Mouse (Mus musculus) MN1 (cell line): ENCODE results near the gene Usb1.

Experiments
- DNase-seq: peaks from one replicate; pipeline ENCODE4 v3.0.0-alpha.2; 2016; ENCODE audit warnings: low spot score

Usb1 gene

DNA sequence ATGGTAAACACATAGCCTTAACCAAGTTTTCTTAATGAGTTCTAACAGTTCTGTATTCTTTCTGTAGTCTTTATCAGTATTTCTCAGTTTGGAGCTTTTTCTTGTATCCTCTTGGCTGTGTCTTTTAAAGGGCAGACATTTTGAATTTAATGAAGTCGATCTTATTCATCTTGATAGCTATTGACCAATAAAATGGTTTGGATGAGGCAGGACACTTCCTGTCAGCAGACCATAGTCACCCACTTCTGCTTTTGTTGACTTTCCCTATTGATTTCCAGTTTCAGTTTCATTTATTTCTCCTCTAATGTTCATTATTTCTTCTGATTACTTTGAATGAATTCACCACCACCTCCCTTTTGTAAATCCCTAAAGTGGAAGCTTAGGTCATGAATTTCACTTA, 3.6 kb downstream of the Usb1 start:
- no peak for DNase-seq

DNA sequence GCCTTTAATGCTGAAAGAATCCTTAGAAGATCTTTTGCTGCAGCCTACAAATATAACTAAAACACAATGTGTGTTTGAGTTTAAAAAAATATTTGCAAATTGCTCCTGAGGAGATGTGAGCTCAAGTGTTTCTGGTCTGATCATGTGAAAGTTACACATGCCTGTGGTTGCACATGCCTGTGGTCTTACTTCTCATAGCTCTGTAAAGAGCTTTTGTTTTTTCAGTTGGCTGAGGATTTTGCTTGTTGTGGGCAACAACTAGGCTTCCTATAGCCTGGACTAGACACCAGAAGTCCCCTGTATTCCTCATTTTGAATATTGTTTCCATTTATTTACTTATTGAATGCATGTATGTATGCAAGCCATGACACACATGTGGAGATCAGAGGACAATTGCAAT, 4.3 kb downstream of the Usb1 start:
- no peak for DNase-seq

DNA sequence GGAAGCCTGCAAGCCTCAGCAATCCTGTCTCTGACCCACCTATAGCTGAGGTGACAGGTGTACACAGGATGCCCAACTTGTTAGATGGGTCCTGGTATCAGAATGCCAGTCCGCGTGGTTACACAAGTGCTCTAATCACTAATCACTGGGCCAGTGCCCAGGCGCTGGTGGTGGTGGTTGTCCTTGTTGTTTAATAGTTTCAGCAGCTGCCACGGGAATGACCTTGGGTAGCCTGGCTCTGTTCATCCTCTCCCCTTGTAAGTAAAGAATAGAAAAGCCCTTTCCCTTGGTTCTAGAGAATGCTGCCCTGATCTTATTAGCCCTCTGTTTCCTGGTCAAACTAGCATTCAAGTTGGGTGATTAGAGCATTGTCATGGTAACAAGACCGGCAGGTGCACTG, 9.6 kb downstream of the Usb1 start:
- DNase-seq, result no peak

DNA sequence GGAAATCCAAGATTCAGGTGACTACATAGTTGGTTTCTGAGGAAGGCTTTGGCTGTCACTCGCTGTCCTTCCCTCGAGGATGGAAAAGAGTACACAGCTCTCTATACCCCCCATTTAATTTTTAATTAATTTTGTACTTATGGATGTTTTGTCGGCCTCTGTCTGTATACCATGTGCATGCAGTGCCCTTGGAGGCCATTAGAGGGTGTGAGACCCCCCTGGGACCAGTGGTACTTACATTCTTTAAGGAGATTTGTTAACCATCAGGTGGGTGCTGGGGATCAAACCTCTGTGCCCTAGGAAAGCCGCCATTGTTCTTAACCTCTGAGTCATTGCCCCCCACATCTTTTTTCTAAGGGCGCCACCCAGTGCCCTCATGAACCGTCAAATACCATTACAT, 12.6 kb downstream of the Usb1 start:
- no peak for DNase-seq

DNA sequence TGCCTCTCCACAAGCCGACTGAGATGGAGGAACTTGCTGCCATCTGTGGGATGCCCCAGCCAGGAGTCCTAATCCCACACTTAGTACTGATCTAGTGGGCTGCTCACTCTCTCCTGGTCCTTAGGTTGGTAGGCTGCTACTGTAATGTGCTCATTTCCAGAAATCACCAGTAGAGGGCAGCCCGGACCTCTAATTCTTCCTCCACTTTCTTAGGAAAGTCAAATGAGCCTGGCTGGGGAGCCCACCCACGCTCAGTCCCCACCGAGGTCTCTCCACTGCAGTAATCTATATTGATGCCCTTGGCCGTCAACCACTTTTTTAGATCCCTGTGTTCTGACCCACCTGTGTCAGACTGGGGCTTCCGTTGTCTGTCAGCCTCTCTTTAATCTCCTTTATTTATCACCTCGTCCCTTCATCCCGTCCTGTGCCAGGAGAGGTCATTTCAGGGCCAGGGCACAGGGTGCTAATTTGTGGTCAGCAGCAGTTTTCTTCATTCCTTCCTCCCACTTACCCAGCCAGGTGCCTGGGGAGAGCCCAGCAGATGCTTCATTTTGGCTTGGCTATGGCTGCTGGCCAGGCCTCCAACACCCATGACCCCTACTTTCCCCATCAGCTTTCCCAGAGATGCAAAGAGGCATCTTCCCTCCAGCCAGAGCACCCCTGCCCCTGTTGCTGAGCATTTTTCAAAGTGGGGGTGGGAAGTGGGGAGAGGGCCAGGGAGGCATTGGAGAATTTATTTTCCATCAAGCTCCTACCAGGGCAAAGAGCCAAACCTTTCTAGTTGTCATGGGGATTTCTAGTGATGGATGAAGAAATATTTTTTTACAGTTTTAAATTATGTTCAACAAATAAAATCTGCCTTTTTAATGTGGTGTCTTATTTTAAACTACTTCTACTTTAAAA, 14.8 kb downstream of the Usb1 start:
- peak; percentile 82 for DNase-seq

DNA sequence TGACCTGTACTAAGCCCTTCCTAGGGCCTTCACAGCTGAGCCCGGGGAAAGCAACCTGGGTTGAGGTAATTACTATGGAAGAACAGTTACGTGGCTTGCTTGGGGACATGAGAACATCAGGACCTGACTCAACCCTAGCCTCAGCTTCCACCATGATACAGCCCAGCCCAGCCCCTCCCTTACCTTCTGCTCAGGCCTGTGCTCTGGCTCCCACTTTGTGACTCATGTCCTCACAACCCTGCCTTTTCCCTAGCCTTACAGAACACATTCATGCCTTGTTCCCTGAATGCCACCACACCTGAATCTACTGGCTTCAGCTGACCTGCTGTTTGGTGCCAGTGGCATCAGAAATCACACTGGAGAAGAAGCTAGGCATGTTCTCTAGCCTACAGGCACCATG, 16.3 kb downstream of the Usb1 start:
- DNase-seq, result no peak

DNA sequence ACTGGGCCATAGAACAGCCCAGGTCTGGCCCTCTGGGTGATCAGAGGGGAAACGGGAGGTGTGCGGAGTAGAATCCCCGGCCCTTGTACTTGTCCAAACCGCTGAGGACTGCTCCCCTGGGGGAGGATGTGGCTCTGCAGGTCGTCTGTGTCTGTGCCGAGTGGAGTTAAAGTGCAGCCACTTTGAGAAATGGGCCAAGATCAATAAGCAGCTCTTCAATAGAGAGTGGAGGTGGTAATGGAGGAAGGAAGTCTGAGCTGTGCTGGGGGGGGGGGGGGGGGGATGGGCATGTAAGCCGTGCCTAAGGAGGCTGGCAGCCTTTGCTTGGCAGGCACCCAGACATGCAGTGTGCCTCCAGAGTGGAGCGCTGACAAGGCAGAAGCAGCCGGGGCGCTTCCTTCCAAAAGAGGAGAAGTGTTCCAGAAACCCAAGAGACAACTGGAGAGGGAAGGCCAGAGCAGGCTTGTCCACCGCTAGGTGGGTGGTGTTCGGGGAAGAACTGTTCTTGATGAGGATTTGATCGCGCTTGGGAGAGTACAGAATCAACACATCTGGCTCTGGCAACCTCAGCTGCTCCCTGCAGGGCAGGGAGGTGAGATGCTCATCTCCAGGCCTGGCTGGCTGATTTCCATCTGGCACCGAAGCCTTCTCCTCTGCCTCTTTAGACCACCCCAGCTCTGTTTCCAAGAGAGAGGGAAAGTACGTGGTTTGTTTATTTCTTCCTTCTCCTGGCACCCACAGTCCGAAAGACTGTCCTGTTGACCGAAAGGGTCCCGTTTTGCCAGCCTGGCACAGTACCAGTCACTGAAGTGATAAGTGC, 16.9 kb downstream of the Usb1 start:
- peak; percentile 89 for DNase-seq

DNA sequence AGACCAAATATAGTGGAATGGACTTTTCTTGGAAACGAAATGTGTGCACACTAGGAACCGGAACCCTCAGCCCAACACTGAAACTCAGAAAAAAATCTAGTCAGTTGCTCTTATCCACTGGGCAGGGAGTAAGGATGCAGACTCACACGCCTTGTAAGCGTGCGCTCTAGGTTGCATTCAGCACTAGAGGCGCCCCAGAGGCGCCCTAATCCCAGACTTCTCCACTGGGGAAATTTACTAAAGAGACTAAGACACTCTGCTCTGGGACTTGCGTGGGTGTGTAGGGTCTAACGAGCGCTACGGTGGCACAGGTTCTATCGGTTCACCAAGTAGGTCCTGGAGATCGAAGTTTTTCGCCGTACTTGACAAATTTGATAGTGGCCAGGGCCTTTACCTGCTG, 19.4 kb downstream of the Usb1 start:
- peak; percentile 63 for DNase-seq

DNA sequence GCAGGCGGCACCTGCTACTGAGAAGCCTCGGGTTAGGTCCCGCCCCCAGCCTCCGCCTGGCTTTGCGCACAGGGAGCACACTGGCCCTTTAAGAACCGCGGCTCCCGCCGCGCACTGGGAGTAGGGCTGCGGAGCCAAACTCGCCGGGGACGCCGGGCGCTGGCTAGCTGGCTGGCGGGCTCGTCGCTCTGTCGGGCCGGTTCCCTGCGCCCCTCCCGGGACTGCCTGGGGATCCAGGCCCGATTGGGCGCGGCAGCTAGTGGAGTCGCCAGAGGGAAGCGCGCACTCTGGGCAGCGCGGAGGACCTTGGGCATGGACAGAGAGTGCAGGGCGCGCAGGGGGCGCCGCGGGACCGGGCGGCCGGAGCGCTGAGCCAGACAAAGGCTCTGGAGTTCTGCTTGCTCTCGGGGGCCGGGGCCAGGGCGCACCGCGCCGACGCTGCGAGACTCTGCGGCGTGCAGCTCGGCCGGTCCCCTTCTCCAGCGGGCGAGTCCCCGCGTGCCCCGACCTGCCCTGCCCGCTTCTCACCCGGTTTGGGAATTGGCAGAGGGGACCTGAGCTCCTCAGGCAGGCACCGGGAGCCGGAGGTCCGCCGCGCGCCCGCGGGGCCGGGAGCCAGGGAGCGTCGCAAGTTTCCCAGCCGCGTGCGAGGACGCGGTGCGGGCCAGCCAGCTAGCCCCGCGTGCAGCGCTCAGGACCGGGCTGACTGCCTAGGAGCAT, 20.2 kb downstream of the Usb1 start, which contains the start of gene Mmp15:
TSS of gene Mmp15 (plus strand) at position 118 of the 720 bp plus-strand sequence.
- DNase-seq, result peak; percentile 82

DNA sequence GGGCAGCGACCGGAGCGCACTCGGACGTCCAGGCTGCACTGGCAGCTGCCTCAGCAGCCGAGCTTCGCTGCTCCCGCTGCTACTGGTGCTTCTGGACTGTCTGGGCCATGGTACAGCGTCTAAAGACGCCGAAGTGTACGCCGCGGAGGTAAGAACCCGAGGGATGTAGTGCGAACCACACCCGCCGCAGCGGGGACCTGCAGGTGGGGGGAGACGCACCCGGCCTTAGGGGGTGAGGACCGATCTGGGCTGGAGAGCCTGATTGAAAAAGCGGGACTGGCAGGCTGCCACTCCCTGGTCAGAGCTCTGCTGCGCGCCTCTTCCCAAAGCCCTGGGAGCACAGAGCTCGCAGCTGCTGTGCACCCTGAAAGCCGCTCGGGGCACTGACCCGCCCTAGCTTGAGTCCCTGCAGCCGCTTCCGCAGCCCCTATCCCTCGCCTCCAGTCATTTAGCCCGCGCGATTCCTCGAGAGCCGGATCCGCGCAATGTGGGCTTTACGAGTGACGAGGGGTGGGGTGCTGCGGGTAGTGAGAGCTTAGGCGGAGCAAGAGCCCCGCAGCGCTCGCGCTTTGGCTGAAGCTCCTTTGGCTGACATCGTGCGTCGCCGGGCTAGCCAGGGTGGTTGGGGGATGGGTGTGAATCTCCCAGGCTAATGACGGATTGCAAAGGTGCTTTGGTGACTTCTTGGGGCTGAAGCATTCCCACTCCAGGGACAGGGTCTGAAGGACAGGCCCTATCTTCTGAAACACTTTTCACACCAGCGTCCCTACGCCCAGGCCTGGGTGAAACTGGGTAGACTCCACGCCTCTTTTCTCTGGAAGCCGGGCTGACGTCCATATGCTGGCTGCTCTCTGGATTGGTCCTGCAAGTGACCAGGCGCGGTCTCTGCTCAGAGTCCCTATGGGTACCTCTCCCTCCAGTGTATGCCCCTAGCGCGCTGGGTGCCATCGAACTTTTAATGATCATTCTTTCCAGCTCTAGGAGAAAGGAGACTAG, 21.1 kb downstream of the Usb1 start:
- DNase-seq, result peak; percentile 80

DNA sequence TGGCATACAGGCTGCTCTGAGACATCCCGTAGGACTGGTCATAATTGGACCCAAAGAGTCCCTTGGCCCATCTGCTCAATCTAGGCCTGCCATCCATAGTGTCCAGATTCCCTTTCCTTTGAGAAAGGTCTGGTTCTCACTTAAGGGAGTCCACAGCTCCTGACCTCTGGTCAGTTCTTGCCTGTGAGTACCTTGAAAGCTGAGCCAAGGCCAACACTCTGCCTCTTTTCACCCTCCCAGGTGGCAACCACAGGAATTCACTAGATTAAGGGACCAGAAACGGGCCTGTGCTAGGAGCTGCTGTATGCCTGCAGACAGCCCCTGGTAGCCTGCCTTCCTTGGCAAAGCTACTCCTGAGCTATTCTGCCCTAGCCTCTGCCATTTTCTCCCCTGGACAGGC, 22.5 kb downstream of the Usb1 start:
- DNase-seq, result no peak

DNA sequence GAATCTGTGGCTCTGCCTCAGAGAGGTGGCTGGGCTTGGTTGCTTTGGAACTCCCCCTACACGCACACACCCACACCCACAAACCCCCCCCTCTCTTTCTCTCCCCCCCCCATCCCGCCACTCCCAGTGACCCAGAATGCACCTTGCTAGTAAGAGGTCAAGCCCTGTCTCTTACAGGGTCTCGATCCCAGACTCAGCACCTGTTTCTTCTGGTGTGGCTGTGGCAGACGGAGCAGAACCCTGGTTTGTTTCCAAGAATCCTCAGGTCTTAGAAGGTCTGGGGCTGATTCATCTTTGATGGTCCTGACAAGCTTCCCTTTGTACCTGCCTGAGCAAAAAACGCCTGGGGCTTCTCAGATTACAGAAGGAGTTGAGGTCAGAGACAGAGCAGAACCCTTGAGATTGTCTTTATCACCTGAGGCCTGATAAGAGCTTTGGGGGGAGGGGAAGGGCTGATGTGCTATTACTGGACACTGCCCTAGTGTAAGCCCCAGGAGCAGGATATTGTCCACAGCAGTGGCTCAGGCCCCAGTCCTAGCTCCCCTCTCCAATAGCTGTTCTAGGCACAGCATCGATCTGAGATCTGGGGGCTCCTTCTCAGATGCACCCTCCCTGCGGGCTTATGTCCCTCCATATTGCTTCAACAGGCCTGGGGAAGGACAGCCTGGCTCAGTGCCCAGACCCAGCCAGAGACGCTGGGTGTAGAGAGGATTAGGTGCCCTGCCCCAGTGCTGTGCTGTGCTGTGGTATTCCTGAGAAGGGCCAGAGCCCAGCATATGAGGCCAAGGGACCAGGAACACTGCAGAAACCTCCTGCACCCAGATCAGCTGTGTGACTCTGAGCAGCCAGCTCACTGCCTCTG, 26.7 kb downstream of the Usb1 start:
- DNase-seq, result peak; percentile 49

DNA sequence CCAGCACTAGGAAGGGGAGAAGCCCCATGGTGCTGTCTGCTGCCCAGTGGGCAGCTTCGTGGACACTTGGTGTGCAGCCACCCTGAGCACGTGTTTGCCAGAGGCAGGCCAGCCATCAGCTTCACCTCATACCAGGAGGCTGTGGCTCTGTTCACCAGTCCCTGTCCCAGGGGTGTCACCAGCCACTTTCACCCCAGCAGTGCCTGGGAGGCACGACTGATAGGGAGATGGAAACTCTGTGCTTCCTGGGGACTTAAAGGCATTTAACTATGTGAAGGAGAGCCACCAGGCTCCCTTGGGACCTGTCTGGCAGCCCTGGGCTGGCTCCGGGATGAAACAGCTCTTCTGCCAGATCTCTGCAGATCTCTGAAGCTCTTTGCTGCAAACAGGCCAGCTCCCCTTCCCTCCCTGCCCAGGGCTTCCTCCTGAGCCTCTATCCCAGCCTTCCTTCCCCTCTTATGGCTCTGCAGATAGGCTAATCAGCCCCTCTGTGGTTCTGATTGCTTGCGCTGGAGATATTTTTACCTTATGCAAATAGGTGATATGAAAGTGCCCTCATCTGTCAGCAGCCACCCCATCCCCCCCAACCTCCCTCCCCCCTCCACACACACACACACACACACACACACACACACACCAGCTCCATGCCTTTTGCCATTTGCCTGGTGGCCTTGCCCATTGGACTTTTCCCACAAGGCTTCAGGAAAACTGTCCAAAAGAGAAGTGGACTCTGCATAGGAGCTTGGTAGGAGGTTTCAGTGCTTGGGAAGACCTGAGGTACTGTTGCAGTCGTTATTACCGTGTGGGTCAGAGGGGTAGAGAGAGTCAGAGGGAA, 28.3 kb downstream of the Usb1 start:
- DNase-seq, result peak; percentile 83

DNA sequence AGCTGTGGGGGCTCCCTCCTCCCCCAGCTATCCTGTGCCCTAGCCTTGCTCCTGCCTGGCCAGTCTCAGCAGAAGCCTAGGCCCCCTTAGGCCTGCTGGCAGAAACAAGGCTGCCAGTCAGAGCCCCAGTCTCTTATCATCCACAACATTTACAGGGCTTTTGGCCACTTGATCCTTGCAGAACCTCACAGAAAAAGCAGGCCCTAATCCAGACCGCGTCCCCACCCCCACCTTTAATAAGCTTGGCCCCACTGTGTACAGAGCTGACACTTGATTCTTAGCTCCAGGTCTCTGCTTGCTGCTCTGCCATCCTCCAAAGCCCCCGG, 28.9 kb downstream of the Usb1 start:
- no peak for DNase-seq

DNA sequence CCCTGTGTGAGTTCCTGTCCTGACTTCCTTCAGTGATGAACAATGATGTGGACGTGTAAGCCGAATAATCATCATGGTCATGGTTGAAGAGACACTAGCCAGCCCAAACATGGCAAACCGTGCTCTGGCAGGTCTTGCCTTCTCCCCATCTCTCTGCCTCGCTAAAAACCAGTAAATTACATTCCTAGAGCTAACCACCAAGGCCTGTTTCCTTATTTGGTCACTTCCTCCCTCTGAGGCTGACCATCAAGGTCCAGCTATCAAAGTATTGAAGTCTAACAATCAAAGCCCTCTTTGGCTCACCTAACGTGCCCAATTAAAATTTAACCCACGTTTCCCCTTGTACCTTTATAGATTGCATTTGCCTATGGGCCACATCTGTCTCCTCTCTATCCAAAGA, 30.2 kb downstream of the Usb1 start:
- DNase-seq, result no peak

DNA sequence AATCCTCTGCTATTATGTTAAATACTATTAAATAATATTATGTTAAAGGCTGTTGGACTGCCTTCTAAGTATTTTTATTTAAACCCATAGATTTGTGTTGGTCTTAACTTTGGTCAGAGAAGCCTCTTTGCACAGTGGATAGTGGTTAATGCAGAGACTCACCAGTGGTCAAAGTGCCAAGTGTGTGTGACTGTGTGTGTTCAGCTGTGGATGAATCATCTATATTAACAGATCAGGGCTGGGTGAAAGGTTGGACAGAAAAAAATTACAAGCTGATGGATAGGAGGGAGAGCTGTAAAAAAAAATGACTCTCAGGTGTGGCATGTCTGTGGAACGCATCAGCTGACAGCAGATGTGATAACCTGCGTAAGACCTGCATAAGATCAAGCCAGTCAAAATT, 31.8 kb downstream of the Usb1 start:
- DNase-seq, result no peak

DNA sequence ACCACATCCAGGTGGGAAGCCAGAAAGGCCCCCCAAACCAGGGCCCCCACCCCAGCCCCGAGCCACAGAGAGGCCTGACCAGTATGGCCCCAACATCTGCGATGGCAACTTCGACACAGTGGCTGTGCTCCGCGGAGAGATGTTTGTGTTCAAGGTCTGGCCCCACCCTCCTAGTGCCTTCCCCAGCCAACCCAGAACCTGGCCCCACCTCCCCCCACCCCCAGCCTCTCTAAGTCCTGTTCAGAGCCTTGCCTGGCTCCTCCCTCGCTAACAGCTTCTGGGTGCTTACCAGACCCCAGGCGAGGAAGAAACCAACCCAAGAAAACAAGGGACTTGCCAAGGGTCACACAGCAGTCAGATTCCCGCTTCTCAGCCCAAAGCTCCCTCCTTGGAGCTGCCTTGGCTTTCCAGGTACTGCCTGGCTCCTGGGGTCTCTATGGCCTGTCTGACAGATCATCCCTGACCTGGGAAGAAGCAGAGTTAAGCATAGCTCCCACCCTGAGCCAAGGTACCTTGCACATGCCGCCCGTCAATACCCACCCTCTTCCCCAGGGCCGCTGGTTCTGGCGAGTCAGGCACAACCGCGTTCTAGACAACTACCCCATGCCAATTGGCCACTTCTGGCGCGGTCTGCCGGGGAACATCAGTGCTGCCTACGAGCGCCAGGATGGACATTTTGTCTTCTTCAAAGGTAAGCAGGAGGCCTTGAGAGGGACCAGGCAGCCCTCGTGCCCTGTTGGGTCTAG, 37.7 kb downstream of the Usb1 start:
- no peak for DNase-seq

DNA sequence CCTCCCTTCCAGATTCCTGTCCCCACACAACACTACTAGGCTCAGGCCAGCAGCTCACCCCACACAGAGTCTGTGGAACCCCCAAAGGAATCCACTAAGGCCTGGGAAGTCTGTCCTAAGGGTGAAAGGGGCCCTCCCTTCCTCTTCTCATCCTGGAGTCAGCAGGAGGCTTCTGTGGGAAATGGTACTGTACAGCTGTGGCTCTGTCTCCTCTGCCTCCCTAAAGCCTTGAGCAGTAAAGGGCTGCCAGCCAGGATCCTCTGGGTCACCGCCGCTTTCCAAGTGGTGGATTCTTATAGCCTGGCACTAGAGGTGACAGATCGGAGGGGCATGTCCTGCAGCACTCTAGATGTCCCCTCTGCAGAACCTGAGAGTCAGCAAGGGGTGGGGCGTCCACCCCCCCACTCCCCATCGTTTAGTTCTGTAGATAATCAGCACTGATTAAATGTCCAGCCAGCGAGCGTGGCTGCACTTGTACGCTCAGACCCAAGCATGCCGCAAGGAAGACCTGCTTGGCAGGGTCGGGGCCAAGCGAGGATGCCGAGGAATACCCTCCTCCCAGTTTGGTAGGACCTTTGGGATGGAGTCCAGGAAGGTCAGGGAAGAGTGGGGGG, 41.4 kb downstream of the Usb1 start:
- DNase-seq, result no peak
